Mouse (Mus musculus) spleen, postnatal 36 days (tissue): ENCODE measurements around the gene Cyp2c69.
"Not testable (repeated sequence)": the region's sequence is repeated elsewhere in the genome, so short reads cannot be mapped to it uniquely, and the experiment has no call there.

Experiments used
- DNase-seq, 2 experiments: peaks; one replicate each; pipeline ENCODE4 v3.0.0; 2022; ENCODE audit warnings: low spot score in 2 of 2, mixed read lengths in 1 of 2

Gene Cyp2c69

DNA sequence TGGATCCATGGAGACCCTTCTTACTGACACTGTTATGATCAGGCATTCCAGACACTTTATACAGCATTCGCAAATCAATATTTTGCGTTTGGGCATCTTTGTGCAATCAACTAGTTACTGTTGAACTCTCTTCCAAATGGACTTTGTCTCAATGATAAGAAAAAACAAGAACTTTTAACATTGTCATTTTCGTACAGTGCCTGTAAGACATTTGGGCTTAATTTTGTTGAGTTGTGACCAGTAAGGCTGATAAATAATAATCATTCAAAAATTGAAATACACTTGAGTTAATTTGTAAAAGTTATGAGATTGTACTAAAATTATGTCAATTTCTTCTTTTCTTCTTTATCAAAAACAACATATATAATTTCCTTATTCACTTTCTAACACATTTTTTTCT, at the start of gene Cyp2c69:
Gene Cyp2c69 (minus strand): TSS at position 101 of the 400 bp plus-strand sequence.
- not testable (repeated sequence) for DNase-seq

DNA sequence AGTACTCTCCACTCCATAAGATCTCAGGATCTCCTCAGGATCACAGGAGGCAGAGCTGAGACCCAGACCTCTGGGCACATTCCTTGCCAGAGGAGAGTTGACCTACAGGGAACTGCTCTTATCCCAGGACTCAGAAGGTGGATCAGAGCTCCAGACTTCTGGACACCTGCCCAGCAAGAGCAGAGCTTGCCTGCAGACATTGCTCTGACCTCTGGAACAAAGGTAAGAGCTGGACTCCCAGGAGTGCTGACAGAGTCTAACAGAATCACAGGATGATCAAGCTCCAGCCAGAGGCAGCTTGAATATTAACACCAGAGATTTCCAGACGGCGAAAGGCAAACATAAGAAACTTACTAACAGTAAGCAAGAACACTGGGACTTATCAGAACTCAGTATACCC, 48.8 kb upstream of the Cyp2c69 start:
- DNase-seq: no peak

DNA sequence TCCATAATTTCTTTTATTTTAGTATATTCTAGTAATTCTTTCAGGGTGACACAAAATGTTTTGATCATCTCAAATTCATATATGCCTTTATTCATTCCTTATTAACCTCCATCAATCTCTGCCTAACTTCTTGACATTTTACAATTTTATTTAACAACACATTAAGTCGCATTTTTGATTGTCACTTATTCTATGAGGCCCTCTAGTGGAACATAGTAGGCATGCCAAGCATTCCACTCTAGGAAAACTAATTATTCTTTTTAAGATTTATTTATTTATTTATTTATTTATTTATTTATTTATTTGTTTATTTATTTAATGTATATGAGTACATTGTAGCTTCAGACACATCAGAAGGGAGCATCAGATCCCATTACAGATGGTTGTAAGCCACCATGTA, 43.4 kb upstream of the Cyp2c69 start:
- DNase-seq: no peak

- no peak for DNase-seq
Observed at GRCm38 (mm10) chr19:39901656-39902055, 15.1 kb upstream of the Cyp2c69 start.

DNA sequence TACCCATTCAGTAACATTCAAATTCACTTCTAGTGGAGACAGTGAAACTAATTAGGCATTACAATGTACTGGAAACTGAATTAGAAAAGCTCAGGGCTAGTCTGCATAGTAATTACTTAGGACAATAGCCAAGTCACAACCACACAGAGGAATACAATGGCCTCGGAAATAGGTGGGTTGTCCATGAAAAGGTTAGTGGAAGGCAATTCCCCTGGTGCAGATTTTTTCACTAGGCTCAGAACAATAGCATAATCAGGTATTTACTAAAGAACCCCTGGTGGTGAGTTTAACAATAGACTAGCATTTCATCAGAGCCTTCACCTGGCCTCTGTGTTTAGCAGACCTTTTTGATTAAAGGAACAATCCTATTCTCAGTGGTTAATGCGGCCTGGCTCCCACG, 3.5 kb upstream of the Cyp2c69 start:
- not testable (repeated sequence) for DNase-seq

DNA sequence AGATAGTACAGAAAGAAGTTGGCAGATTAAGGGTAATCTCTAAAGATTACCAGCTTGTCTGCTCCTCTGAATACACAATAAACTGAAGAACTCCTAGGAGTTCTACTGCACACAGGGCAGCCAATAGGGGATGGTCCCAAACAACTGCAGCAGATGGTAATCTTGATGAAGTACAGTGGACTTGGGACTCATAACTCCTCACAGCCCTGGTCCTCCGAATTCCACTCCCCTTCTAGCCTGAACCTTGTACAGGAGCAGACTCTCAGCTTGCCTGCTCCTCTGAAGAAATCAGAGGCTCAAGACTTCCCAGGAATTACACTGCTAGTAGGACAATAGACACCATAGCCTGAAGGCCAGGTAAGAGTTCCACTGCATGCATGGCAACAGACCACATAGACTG, 20.5 kb downstream of the Cyp2c69 start:
- no peak for DNase-seq

GRCm38 (mm10) chr19:39820931-39821330, 65.7 kb downstream of the Cyp2c69 start:
- not testable (repeated sequence) for DNase-seq

- DNase-seq: not testable (repeated sequence)
Observed at GRCm38 (mm10) chr19:39816400-39816799, 70.2 kb downstream of the Cyp2c69 start.

DNA sequence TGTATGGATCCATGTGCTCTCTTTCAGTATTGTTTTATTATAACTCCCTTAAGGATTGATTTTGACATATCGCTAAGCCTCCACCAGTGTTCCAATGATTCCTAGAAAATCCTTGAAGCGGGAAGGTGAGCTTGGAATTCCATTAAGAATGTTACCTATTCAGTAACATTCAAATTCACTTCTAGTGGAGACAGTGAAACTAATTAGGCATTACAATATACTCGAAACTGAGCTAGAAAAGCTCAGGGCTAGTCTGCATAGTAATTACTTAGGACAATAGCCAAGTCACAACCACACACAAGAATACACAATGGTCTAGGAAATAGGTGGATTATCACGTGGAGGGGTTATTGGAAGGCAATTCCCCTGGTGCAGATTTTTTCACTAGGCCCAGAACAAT, 70.6 kb downstream of the Cyp2c69 start:
- not testable (repeated sequence) for DNase-seq

GRCm38 (mm10) chr19:39812714-39813113, 73.9 kb downstream of the Cyp2c69 start, which contains the start of gene Cyp2c40:
Gene Cyp2c40, minus strand, starts transcription at chr19:39812814.
- DNase-seq: not testable (repeated sequence)
